Mouse (Mus musculus) small intestine, adult 2 months (tissue): Measurements from ENCODE around the gene Oasl1.

ENCODE experiments used
- CTCF ChIP-seq: fragments of 200-500 bp; IDR thresholded peaks from 2 replicates; pipeline ENCODE4 v1.5.1; 2012; ENCODE audit warnings: low read depth, mild to moderate bottlenecking, control low read depth, inconsistent platforms, low read length, moderate library complexity, mixed read lengths; ENCODE audit not compliant: insufficient replicate concordance, insufficient read length; ENCODE audit errors: extremely low read depth
- POLR2A ChIP-seq: fragments of 200-500 bp; IDR thresholded peaks from 2 replicates; pipeline ENCODE4 v1.6.1; 2012; ENCODE audit warnings: low read depth, mild to moderate bottlenecking, control low read depth, inconsistent platforms, low read length, moderate library complexity

- TF ChIP-seq CTCF (no peak), POLR2A (no peak)
These were observed 38.7 kb downstream of the Oasl1 start for GRCm38 (mm10) chr5:114961590-114962360.
